Mouse (Mus musculus) spleen, adult 2 months (tissue): ENCODE measurements around the gene Twsg1.

Experiments
- CTCF ChIP-seq: fragments of 200-500 bp; IDR thresholded peaks from 2 replicates; pipeline ENCODE4 v1.5.1; 2011; ENCODE audit warnings: mild to moderate bottlenecking, inconsistent platforms; ENCODE audit not compliant: insufficient read depth, insufficient read length, insufficient replicate concordance; ENCODE audit errors: extremely low read depth
- POLR2A ChIP-seq: fragments of 200-500 bp; IDR thresholded peaks from 2 replicates; pipeline ENCODE4 v1.6.1; 2011; ENCODE audit warnings: low read depth, low read length, inconsistent platforms

- no peak for TF ChIP-seq POLR2A
- TF ChIP-seq CTCF: no peak
Measured at GRCm38 (mm10) chr17:65873156-65873555, 77.9 kb downstream of the Twsg1 start.
